Mouse (Mus musculus) cerebellum, adult 2 months (tissue): ENCODE data around the gene Cwh43.

Experiments used
- CTCF ChIP-seq: fragments of 200-500 bp; IDR thresholded peaks from 2 replicates; pipeline ENCODE4 v1.5.1; 2011; ENCODE audit warnings: low read depth, mild to moderate bottlenecking, control low read depth, low read length, moderate library complexity, borderline replicate concordance; ENCODE audit not compliant: insufficient read depth
- POLR2A ChIP-seq: fragments of 200-500 bp; IDR thresholded peaks from 2 replicates; pipeline ENCODE4 v1.6.1; 2011; ENCODE audit warnings: low read length, control low read depth, borderline replicate concordance; ENCODE audit not compliant: insufficient read depth

DNA sequence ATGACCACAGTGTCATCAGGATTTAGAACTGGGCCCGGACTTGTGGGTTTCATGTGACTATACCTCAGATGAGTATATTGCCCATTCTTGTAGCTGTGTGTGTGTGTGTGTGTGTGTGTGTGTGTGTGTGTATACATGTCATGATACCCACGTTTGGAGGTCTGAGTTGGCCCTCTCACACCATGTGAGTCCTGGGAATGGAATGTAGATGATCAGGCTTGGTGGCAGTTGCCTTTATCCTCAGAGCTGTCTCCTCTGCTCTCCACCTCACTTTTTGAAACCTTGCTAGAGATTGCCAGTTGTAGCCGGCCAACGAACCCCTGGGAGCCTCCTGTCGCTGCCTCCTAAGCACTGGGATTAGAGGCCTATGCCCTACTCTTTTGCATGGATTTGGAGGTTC lies 33.3 kb upstream of the Cwh43 start:
- TF ChIP-seq POLR2A (no peak), CTCF (no peak)
